9 mouse cellular contexts compared by ENCODE assay signal in the genomic region with DNA sequence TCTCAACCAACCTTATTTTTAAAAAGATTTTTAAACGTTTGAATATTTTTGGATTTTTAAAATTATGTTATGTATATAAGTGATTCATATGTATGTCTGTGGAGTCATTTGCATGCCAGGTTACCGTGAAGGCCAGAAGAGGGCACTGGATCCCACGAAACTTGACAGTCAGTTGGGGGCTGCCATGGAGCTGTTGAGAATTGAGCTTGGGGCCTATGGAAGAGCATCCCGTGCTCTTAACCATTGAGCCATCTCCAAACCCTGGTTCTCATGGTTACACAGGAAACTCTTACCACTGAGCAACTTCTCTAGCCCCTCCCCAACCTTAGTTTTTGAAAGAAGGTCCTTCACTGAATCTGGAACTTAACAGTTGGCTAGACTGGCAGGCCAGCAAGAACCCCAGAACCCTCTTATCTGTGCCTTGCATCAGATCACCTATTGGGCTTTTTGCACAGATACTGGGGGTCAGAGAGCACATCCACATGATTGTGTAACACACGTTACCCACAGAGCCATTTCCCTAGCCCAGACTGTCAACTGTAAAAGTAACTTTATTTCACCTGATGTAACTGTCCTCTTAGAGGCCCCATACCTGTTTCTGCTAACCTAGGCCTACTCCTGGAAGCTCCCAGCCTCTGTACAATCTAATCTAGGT. TPM values are rescaled to one million over a fixed set of nuclear protein-coding genes. Genes with fewer than 3 reads are reported as not detected.
A peak's percentile ranks its signal among the peaks of the same experiment; 100 is the strongest.
DNase-seq lines count a peak whose midpoint lies in the region; ATAC-seq and TF ChIP-seq lines count a peak whose summit lies in the region.
"Had no signal": no experiment of that assay in that cellular context is flagged by ENCODE, and none has a peak within 500 bp of the region (broad histone marks: within the 10 kb centered on the region; RNA-seq: fewer than 3 reads in every experiment).

No protein-coding gene starts in this region.

- no peaks in the 10 kb centered on the region for H3K9me3 ChIP-seq in hindbrain, postnatal 0 days (ENCODE audit: low read length)
- no peaks in the 10 kb centered on the region for H3K9me3 ChIP-seq in hindbrain, embryonic 14.5 days (ENCODE audit: control insufficient read depth, low read length)
- H3K9me3 ChIP-seq: embryonic facial prominence, embryonic 13.5 days had no signal

- TF ChIP-seq CTCF in hindbrain, postnatal 0 days (IDR thresholded peaks at IDR 0.05; ENCODE audit: low read depth), result peak; percentile 26; the same call in 1 of the 2 replicates
- no peak for TF ChIP-seq CTCF in testis, adult 2 months (IDR thresholded peaks at IDR 0.05; ENCODE audit: control insufficient read depth, insufficient read depth, insufficient replicate concordance, low read depth, low read length)

- H3K4me2 ChIP-seq in hindbrain, postnatal 0 days (ENCODE audit: low read depth, low read length), result no peak overlapping the region
- H3K4me2 ChIP-seq in hindbrain, embryonic 14.5 days (replicated peaks), result no peak overlapping the region
- H3K4me2 ChIP-seq: embryonic facial prominence, embryonic 13.5 days had no signal

- DNase-seq in hindbrain, postnatal 0 days (ENCODE audit: low spot score), result peak; percentile 12
- no peak for DNase-seq in hindbrain, embryonic 14.5 days (ENCODE audit: low spot score)
- no peak for DNase-seq in testis, postnatal 14 days (ENCODE audit: low spot score)
- peak; percentile 17 for DNase-seq in lung, postnatal 14 days
- DNase-seq in neural tube, embryonic 10.5 days (ENCODE audit: extremely low spot score, low spot score), result no peak
- no peak for DNase-seq in layer of hippocampus, postnatal 36 days
- no peak for DNase-seq in frontal cortex, adult 2 months (ENCODE audit: extremely low spot score in 1 of 2, low spot score in 1 of 2)

- 47% methylated on average over 5 of the region's 5 CpGs for WGBS in hindbrain, postnatal 0 days
- 51% methylated on average over 5 of the region's 5 CpGs for WGBS in hindbrain, embryonic 14.5 days

- H3K4me1 ChIP-seq in hindbrain, postnatal 0 days (ENCODE audit: insufficient read depth, low read length), result no peaks in the 10 kb centered on the region
- no peaks in the 10 kb centered on the region for H3K4me1 ChIP-seq in hindbrain, embryonic 14.5 days (replicated peaks; ENCODE audit: control insufficient read depth, insufficient read depth, low read length)
- H3K4me1 ChIP-seq in testis, adult 2 months (ENCODE audit: control insufficient read depth, insufficient read depth, low read length), result no peaks in the 10 kb centered on the region
- H3K4me1 ChIP-seq: embryonic facial prominence, embryonic 13.5 days had no signal

- no peak for TF ChIP-seq POLR2A in testis, adult 2 months (IDR thresholded peaks at IDR 0.05; ENCODE audit: control insufficient read depth, low read depth, low read length)

- H3K27me3 ChIP-seq in hindbrain, postnatal 0 days (ENCODE audit: insufficient read depth, low read length), result no peaks in the 10 kb centered on the region
- H3K27me3 ChIP-seq in hindbrain, embryonic 14.5 days (ENCODE audit: control insufficient read depth, insufficient read depth, low read length), result no peaks in the 10 kb centered on the region
- H3K27me3 ChIP-seq in testis, adult 2 months (ENCODE audit: control insufficient read depth, insufficient read depth, low read length), result no peaks in the 10 kb centered on the region
- H3K27me3 ChIP-seq: embryonic facial prominence, embryonic 13.5 days had no signal

- H3K27ac ChIP-seq in hindbrain, postnatal 0 days, result no peak overlapping the region
- no peak overlapping the region for H3K27ac ChIP-seq in hindbrain, embryonic 14.5 days
- H3K27ac ChIP-seq in testis, adult 2 months (ENCODE audit: control insufficient read depth, insufficient read depth, low read depth, low read length), result no peak overlapping the region
- H3K27ac ChIP-seq: embryonic facial prominence, embryonic 13.5 days had no signal

- H3K36me3 ChIP-seq in hindbrain, postnatal 0 days (ENCODE audit: insufficient read depth, low read length), result no peaks in the 10 kb centered on the region
- no peaks in the 10 kb centered on the region for H3K36me3 ChIP-seq in hindbrain, embryonic 14.5 days (replicated peaks; ENCODE audit: control insufficient read depth, insufficient read depth)
- no peaks in the 10 kb centered on the region for H3K36me3 ChIP-seq in testis, adult 2 months (ENCODE audit: control insufficient read depth, insufficient read depth, low read length)
- H3K36me3 ChIP-seq: embryonic facial prominence, embryonic 13.5 days had no signal

- no peak overlapping the region for H3K4me3 ChIP-seq in hindbrain, postnatal 0 days (ENCODE audit: low read length)
- no peak overlapping the region for H3K4me3 ChIP-seq in hindbrain, embryonic 14.5 days (replicated peaks; ENCODE audit: low read length)
- peak overlapping the region; percentile 76 for H3K4me3 ChIP-seq in testis, adult 2 months (ENCODE audit: control insufficient read depth, low read depth, low read length)
- H3K4me3 ChIP-seq: embryonic facial prominence, embryonic 13.5 days had no signal

- ATAC-seq in hindbrain, postnatal 0 days, result no peak
- ATAC-seq in hindbrain, embryonic 14.5 days (ENCODE audit: low FRiP score), result no peak

- H3K9ac ChIP-seq in hindbrain, postnatal 0 days (replicated peaks; ENCODE audit: low read length), result no peak overlapping the region
- H3K9ac ChIP-seq in hindbrain, embryonic 14.5 days, result no peak overlapping the region
- H3K9ac ChIP-seq: embryonic facial prominence, embryonic 13.5 days had no signal

RNA-seq across cellular contexts. Expression of a gene that starts 1.2 kb away (rescaled TPM):
- 42.5 and 49.9 TPM in 2 replicates for total RNA-seq in hindbrain, postnatal 0 days (2014; rRNA removed)
- 253 and 256 TPM in 2 replicates for polyA plus RNA-seq in hindbrain, postnatal 0 days (2015; fragmentation: Nextera tagmentation; extraction: Ambion mirVana)
- 208 and 218 TPM in 2 replicates for polyA plus RNA-seq in hindbrain, embryonic 14.5 days (2014; fragmentation: Nextera tagmentation; extraction: Ambion mirVana)
- 133 and 159 TPM in 2 replicates for polyA plus RNA-seq in testis, adult 2 months (2012; rRNA removed)
- total RNA-seq in layer of hippocampus, postnatal 36 days (2021), result 10 to 100 TPM; 50.9 to 54.4 TPM
- polyA plus RNA-seq in frontal cortex, adult 2 months (2012; rRNA removed), result 71.9 and 86.0 TPM in 2 replicates

RNA-seq across cellular contexts. Expression of a gene that starts 16.3 kb away (rescaled TPM):
- 92.2 and 96.7 TPM in 2 replicates for total RNA-seq in hindbrain, postnatal 0 days (2014; rRNA removed)
- polyA plus RNA-seq in hindbrain, postnatal 0 days (2015; fragmentation: Nextera tagmentation; extraction: Ambion mirVana), result 24.4 and 25.3 TPM in 2 replicates
- 54.1 and 54.4 TPM in 2 replicates for polyA plus RNA-seq in hindbrain, embryonic 14.5 days (2014; fragmentation: Nextera tagmentation; extraction: Ambion mirVana)
- 22.0 and 23.3 TPM in 2 replicates for polyA plus RNA-seq in testis, adult 2 months (2012; rRNA removed)
- 10 to 100 TPM; 59.2 to 60.5 TPM for total RNA-seq in layer of hippocampus, postnatal 36 days (2021)
- polyA plus RNA-seq in frontal cortex, adult 2 months (2012; rRNA removed), result 28.9 and 29.3 TPM in 2 replicates

RNA-seq across cellular contexts. Expression of a gene that starts 27.2 kb away (rescaled TPM):
- 51.9 and 60.2 TPM in 2 replicates for total RNA-seq in hindbrain, postnatal 0 days (2014; rRNA removed)
- polyA plus RNA-seq in hindbrain, postnatal 0 days (2015; fragmentation: Nextera tagmentation; extraction: Ambion mirVana), result 46.3 and 46.4 TPM in 2 replicates
- 61.0 and 61.9 TPM in 2 replicates for polyA plus RNA-seq in hindbrain, embryonic 14.5 days (2014; fragmentation: Nextera tagmentation; extraction: Ambion mirVana)
- polyA plus RNA-seq in testis, adult 2 months (2012; rRNA removed), result 94.5 and 110 TPM in 2 replicates
- total RNA-seq in layer of hippocampus, postnatal 36 days (2021), result 10 to 100 TPM; 50.0 to 50.2 TPM
- 51.8 and 58.4 TPM in 2 replicates for polyA plus RNA-seq in frontal cortex, adult 2 months (2012; rRNA removed)

Comparison
In these comparisons a context has a peak if more than half of its experiments do, and no peak if none do; other contexts are left out.
1. DNase-seq: peak in hindbrain, postnatal 0 days (single experiment) and lung, postnatal 14 days (single experiment); none in hindbrain, embryonic 14.5 days (single experiment), testis, postnatal 14 days (single experiment), neural tube, embryonic 10.5 days (single experiment), layer of hippocampus, postnatal 36 days (0 of 2) and frontal cortex, adult 2 months (0 of 2).